Mouse (Mus musculus): ENCODE results near the gene Jph2.

Gene Jph2

GRCm38 (mm10) chr2:163317281-163317680, 80.5 kb downstream of the Jph2 start:
- DNase-seq (ENCODE audit: low read depth, low spot score): no peak

- DNase-seq (ENCODE audit: low read depth, low spot score): no peak
These were observed 87.6 kb downstream of the Jph2 start for GRCm38 (mm10) chr2:163310163-163310688.

- no peak for DNase-seq (ENCODE audit: low read depth, low spot score)
These were observed 88.4 kb downstream of the Jph2 start for GRCm38 (mm10) chr2:163309376-163309775.

- DNase-seq (ENCODE audit: low read depth, low spot score): no peak
These were observed 94.8 kb downstream of the Jph2 start for GRCm38 (mm10) chr2:163303037-163303436.

GRCm38 (mm10) chr2:163301641-163302040, 96.2 kb downstream of the Jph2 start:
- no peak for DNase-seq (ENCODE audit: low read depth, low spot score)

GRCm38 (mm10) chr2:163300069-163301060, 97.4 kb downstream of the Jph2 start:
- no peak for DNase-seq (ENCODE audit: low read depth, low spot score)

GRCm38 (mm10) chr2:163296999-163297630, 100.7 kb downstream of the Jph2 start:
- no peak for DNase-seq (ENCODE audit: low read depth, low spot score)

GRCm38 (mm10) chr2:163288881-163289379, 108.9 kb downstream of the Jph2 start:
- DNase-seq (ENCODE audit: low read depth, low spot score): peak; percentile 31
